Mouse (Mus musculus) fat pad, adult 2 months (tissue): Measurements from ENCODE around the gene Ddx31.

Experiments
- DNase-seq: peaks from one replicate; pipeline ENCODE4 v3.0.0-alpha.2; 2011; ENCODE audit warnings: low read depth, low spot score; ENCODE audit errors: extremely low read depth

The Ddx31 gene

GRCm38 (mm10) chr2:28910877-28911276 is 70.7 kb downstream of the Ddx31 start:
- DNase-seq, result no peak

GRCm38 (mm10) chr2:28911331-28912038 is 71.3 kb downstream of the Ddx31 start:
- no peak for DNase-seq

GRCm38 (mm10) chr2:28912039-28912700 is 72.0 kb downstream of the Ddx31 start:
- DNase-seq, result no peak

GRCm38 (mm10) chr2:28912961-28913360 is 72.8 kb downstream of the Ddx31 start:
- DNase-seq, result no peak

- DNase-seq, result no peak
These were observed 73.9 kb downstream of the Ddx31 start for GRCm38 (mm10) chr2:28914121-28914520.

- no peak for DNase-seq
These were observed 75.0 kb downstream of the Ddx31 start for GRCm38 (mm10) chr2:28915104-28915738.

GRCm38 (mm10) chr2:28915768-28916512 is 75.7 kb downstream of the Ddx31 start:
- no peak for DNase-seq

- no peak for DNase-seq
These were observed 76.3 kb downstream of the Ddx31 start, which contains the start of gene Barhl1 for GRCm38 (mm10) chr2:28916513-28916865. TSS of gene Barhl1 (minus strand) at chr2:28916668.

- DNase-seq, result no peak
These were observed 76.9 kb downstream of the Ddx31 start for GRCm38 (mm10) chr2:28917156-28917517.

GRCm38 (mm10) chr2:28917518-28918361 is 77.5 kb downstream of the Ddx31 start:
- no peak for DNase-seq

- no peak for DNase-seq
These were observed 78.8 kb downstream of the Ddx31 start for GRCm38 (mm10) chr2:28919001-28919400.

- no peak for DNase-seq
These were observed 83.7 kb downstream of the Ddx31 start for GRCm38 (mm10) chr2:28923912-28924311.

GRCm38 (mm10) chr2:28930571-28930970 is 90.4 kb downstream of the Ddx31 start:
- no peak for DNase-seq

- no peak for DNase-seq
These were observed 98.8 kb downstream of the Ddx31 start for GRCm38 (mm10) chr2:28938997-28939396.

- no peak for DNase-seq
These were observed 103.7 kb downstream of the Ddx31 start for GRCm38 (mm10) chr2:28943666-28944516.

GRCm38 (mm10) chr2:28945388-28945787 is 105.2 kb downstream of the Ddx31 start:
- no peak for DNase-seq

GRCm38 (mm10) chr2:28946312-28946711 is 106.1 kb downstream of the Ddx31 start:
- no peak for DNase-seq

- no peak for DNase-seq
These were observed 112.8 kb downstream of the Ddx31 start for GRCm38 (mm10) chr2:28952981-28953380.

GRCm38 (mm10) chr2:28954595-28954994 is 114.4 kb downstream of the Ddx31 start:
- DNase-seq, result no peak
